Mouse (Mus musculus) layer of hippocampus, adult 9-11 months (tissue): ENCODE results near the gene Wdr76.
A peak's percentile ranks its signal among the peaks of the same experiment; 100 is the strongest.
"Not testable (repeated sequence)": the region's sequence is repeated elsewhere in the genome, so short reads cannot be mapped to it uniquely, and the experiment has no call there.

ENCODE experiments used
- DNase-seq: peaks from one replicate; pipeline ENCODE4 v3.0.0; 2022

Gene Wdr76

DNA sequence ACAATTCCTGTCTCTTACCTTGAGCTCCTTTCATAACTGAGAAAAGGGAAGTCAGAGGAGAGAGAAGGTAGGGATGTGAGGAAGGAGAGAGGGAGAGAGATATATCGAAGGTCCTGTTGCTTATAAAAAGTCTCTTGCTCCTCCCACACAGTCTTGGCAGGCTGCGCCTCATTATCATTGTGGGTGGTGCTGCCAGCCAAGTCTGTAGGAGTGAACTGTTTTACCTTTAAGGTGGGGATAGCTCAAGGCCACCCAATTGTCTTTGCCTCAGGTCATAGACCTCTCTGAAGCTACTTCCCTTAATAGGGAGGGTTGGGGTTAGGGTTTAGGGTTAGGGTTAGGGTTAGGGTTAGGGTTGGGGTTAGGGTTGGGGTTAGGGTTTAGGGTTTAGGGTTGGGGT, 15.5 kb downstream of the Wdr76 start:
- DNase-seq: no peak

DNA sequence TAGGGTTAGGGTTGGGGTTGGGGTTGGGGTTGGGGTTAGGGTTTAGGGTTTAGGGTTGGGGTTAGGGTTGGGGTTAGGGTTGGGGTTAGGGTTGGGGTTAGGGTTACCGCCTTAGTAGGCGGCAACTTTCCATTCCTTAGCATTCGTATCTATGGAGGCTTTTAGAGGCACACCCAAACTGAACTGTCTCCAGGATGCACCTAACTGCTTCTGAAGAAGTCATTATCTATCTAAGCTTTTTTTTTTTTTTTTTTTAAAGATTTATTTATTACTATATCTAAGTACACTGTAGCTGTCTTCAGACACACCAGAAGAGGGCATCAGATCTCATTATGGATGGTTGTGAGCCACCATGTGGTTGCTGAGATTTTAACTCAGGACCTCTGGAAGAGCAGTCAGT, 16.3 kb downstream of the Wdr76 start:
- not testable (repeated sequence) for DNase-seq

DNA sequence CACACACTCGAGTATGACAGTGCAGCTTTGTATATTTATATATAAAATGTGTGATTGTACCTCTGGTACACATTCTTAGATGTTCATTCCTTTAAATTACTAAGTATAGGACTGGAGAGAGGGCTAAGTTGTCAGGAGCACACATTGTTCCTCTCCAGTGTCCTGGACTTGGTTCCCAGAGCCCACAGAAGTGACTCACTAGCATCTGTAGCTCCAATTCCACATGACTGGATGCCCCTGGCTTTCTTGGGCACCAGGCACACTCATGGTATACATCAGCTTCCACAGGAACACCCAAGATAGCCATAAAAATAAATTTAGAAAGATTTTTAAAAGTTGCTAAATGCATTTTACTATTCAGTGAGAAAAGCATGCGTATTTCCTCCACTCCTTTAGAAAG, 18.5 kb downstream of the Wdr76 start:
- DNase-seq: no peak

DNA sequence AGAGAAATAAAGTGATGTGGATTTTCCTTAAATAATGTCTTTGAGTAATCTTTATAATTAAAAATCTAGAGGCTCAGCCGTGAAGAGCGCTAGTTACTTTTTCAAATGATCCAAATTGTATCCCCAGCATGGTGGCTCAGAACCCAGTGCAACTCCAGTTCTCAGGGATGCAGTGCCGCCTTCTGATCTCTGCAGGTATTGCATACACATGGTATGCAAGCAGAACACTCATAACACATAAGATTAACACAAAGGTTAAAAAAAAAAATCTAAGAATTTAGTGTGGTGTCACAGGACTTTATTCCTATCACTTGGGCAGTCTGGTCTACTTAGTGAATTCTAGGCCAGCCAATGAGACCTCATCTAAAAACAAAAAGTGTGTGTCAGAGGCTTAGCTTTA, 38.3 kb downstream of the Wdr76 start:
- DNase-seq: no peak

DNA sequence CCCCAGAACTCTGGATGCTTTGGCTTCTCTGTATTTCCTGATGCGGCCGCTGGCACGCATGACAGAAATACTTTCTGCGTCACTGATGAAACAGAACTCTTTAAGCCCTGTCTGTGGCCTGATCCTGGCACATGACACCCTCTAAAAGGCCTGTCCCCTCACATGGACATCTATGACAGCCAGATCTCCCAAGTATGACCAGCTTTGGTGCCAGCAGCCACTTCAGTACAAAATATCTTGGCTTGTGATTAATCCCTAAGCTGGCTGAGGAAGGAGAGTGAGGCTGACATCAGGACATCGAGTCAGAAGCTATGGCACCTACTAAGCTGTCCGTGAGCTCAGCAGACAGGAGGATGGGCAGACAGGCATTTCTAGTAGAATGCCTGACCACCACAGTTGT, 43.1 kb downstream of the Wdr76 start:
- DNase-seq: no peak

DNA sequence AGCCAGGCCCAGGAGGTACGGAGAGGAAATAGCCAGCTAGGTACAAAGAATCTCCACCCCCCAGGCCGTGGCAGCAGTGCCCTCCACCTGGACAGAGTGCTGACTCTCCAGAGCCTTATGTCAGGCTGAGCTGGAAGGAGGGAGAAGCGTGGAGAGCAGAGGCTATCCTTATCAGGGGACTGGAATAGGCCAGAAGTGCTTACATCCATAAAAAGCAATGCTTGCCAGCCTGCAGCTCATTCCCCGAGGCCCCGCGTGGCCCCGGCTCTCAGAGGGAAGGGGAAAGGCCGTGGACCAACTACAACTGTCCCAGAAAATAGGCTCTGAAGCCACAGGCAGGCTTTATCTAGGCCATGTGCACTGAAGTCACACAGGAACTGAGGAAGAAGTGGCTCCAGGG, 44.7 kb downstream of the Wdr76 start:
- DNase-seq: no peak

DNA sequence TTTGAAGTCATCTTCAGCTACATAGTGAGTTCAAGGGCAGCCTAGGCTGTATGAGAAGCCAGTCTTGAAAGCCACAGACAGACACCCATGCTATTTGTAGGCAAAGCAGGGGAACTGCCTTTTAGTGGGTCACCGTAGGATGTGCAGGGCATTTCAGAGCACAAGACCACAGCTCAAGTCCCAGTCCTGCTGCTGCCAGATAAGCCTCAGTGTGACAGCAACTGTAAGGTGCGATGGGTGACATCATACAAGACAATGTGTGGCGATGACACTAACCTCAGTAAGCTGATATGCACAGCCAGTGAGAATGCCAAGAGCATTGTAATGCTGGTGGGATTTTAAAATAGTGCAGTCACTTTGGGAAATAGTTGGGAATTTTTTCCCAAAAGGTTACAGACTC, 56.6 kb downstream of the Wdr76 start:
- DNase-seq: no peak

DNA sequence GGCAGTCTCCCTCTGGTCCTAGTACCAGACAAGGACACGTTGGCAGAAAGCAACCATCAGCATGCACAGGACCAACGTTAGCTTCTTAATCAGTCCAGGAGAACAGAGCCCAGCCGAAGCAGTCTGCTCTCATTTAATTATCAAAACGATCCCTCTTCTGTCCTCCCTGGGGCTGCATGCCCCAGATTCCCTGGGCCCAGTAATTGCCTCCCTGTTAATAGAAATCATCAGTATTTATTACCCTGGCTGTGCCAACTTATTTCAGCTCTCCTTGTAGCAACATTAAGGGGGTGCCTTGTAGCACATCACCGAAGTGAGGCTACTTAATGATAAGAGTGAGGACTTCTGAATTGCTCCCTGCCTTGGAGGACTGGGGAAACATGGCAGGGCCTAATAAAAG, 59.4 kb downstream of the Wdr76 start:
- no peak for DNase-seq

DNA sequence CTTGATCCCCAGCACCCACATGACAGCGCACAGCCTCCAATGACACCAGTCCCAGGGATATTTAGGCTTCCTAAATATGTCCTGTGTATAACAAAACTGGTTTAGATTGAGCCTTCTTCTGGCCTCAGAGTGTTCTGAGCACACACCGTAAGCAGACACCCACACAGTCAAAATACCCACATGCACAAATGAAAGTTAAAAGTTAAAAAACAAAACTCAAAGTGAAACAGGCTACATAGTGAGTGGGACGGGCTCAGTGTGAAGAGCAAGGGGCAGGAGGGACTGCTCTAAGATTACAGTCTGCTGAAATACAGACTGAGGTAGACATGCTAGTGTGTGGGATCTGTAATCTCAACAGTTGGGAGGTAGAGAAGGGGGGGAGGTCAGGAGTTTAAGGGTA, 63.5 kb downstream of the Wdr76 start:
- DNase-seq: no peak

DNA sequence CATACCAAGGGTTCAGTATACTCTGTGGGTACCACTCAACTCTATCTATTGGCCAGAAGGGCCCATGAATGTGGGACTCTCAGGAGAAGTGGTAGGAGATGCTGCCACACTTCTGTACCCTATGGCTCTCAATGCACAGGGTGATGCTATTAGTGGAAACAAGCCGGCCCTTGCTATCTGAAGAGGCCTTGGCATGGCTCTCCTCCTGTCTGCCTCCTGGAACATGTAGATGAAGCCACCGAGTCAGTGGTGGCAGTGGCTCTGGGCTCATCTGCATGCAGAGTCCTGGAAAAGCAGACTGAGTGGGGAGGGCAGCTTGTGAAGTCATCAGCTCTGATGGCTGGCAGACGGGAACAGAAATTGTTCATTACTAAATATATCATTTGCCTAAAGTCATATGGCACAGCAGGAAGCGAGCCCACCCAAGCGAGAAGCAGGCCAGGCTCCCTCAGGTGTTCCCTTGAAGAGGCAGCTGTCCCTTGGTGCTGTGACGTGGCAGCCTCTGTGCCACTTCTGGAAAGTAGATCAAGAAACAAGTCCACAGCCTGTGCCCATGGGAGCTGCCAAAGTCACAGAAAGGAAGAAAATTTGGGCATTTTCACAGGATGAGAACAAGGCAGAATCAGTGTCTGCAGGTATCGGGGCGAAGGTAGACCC, 64.6 kb downstream of the Wdr76 start:
- peak; percentile 48 for DNase-seq

DNA sequence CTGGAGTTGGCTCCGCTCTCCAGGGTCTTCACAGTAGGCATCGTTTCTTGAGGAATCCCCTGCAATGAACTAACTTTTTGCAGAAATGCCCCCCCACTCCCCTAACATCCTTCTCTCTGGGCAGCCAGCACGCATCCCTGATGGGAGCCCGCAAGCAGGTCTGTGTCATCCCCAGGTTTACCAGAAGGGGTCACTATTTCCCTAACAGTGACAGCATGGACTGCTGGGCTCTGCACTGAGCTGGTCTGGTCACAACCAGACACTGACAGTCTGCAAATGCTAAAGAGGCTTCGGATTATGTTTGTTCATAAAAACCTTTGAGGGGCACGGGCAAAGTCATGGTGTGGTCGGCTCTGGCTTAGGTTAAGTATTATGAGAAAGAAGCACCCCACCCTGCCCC, 65.3 kb downstream of the Wdr76 start:
- peak; percentile 85 for DNase-seq

DNA sequence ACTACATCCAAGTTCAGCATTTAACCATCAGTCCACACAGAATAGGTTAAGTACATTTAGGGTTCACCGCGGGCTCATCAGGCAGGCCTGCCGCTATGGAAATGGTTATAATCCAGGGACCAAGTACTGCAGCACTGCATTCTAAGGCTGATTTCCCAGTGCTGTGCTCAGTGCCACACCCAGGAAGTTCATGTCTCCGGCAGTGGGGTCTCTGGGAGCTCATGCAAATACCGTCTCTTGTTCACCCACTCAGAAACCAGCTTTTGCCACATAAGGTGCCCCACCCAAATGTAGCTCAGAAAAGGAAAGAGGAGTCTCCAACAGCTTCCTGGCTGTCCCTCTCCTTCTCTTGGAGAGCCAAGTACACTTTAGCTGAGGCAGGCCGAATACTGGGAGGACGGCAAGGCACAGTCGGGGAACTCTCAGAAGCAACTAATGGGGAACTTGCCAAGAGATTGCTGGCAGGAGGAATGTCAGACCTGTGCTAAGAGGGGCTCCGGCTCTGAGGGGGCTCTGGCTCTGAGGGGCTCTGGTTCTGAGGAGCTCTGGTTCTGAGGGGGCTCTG, 67.6 kb downstream of the Wdr76 start:
- no peak for DNase-seq

DNA sequence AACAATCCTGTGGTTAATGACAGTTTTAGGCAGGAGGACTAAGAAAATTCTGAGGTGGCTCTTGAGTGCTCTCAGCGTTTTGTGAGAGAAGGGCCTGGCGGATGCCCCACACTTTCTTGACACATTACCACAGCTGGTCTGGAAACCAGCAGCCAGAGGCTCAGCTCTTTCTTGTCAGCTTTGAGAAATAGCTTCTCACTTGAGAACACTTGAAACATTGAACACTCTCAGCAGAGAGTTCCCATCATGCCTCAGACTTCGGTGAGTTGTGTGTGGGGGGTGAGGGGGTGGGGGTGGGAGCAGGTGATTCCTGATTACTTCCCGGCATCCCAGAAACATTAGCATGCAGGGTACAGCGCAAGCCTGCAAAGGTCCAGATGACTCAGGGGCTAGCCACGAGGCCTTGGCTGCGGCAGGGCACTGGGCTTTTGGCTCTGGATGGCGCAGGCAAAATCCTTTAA, 69.2 kb downstream of the Wdr76 start:
- DNase-seq: no peak

DNA sequence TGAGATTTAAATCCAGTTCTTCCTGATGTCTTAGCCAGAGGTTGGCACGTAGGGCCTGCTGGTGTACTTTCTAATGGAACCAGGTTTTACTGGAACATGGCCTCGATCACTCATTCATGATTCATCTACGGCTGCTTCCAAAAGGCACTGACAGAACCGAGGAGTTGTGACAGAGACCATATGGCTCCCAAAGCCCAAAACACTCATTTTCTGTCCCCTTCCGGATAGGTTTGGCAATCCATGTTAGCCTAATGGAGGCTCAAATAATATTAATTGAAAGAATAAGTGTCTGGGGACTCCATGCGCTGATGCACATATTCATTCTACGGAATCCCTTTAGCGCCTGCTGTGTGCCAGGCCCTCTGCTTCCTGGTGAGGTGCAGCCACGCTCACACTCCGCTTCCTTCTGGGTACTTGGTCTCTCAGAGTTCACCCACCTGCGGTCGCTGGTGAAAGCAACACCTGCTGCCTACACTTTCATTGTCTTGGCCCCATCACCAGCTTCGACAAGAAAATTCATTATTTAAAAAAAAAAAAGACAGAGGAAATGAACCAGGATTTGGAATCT, 76.4 kb downstream of the Wdr76 start:
- no peak for DNase-seq

DNA sequence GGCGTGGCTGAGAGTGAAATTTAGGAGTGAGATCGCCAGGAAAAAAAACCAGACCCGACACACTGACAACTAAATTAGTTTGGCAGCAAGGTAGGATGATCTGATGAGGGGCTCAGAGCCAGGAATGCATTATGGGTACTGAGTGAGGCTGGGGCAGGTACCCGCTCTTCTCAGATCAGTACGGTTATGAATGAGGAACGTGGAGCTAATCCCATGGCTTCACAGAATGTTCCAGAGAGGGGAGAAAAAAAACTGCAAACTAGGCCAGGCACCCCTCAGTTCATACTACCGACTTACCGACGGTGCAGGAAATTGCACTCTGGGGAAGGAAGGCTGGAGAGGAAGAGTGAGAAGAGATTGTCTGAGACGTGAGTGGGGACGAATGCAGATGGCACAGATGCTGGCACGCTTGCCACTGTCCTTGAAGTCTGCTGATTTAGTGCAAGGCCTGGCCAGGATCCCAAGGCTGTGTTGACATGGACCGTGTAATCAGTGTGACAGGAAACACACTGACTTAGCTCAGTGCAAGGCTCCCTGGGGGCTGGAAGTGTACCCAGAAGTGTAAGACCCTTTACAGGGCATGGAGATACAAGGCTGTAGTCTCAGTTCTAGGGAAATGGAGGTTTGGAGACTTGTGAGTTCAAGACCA, 77.1 kb downstream of the Wdr76 start:
- no peak for DNase-seq

DNA sequence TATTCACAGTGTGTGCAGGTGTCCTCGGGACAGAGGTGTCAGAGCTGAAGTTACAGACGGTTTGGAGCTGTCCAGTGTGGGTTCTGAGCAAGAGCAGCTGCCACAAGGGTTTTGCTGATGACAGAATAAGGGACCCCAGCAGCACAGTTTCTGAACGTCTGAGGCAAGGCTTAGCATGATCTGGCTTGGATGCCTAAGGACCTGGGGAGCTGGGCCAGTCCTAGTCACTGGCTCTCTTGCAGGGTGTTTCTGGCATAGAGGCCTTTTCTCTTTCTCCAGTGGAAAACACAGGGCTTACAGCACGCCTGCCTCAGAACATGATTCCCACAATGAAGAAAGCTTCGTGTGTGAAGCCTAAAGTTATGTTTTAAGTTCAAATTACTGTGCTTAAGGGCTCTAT, 78.2 kb downstream of the Wdr76 start:
- no peak for DNase-seq

DNA sequence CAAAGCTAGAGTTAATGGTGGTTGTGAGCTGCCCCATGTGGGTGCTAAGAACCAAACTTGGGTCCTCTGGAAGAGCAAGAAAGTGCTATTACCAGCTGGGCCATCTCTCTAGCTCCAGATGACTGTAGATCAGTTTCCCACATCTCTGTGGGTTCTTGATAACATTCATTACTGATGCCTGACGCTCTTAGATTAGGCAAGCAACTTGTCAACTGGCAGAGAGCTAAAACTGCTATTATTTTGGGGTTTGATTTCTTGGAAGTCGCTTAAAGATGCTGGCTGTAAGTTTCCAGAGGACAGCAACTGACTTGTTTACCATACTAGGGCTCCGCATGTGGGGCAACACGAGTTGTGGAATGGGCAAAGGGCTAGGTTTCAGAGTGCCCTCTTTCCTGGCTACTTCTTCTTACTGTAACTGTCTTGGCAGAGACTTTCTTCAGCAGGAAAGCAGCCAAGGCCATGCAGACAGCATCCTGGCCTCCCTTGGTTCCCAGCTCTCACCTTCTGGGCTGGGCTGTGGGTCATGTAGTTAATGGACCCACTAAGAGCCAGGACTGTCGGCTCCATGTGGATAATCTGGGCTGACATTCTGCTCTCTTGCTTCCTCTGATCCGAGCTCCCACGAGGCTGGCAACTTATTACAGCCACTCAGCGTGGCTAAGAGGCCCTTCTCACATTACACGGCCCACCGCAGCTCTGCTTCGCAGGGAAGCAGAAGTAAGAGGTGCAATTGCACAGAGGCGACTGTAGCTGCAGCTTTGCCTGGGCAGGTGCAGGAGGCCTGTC, 81.2 kb downstream of the Wdr76 start:
- no peak for DNase-seq

DNA sequence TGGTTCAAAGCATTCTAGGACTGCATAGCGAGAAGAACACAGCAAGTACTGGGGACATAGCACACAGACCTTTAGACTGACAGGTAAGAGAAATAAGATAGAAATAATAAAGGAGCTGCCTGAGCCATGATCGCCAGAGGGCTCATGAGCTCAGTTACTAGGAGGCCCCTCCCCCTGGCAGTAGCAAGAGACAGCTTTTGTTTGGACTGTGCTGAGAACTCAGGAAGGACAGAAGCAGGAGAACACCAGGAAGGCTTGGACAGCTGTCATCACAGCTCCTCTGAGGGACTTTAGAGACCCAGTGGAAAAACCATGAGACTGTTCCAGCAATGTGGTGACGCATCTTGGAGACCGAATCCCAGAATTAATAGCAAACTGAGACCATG, 81.8 kb downstream of the Wdr76 start:
- DNase-seq: peak; percentile 31

DNA sequence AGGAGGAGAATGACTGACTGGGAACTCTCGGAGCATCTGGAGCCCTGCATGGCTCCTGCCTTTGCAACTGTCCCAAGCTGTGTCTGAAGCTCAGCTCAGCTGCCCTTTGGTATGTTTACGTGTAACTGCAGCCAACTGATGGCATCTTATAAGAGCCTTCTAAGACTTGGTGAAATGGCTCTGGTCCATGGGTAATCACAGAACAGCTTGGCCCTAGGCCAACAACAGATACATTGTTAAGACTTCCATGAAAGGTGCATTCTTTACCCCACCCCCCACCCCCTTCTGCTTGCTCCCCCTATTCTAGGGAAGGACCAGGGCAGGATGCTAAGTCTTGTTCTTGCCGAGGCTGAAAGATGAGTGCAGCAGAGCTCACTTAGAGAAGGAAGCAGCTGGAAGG, 87.6 kb downstream of the Wdr76 start:
- no peak for DNase-seq
